Mouse (Mus musculus) cerebellum, postnatal 4 days (tissue): ENCODE results near the gene Hibadh.

ENCODE experiments used
- DNase-seq, 2 experiments: peaks; one replicate each; pipeline ENCODE4 v3.0.0; 2022; ENCODE audit warnings: low spot score in 2 of 2, mixed read lengths in 1 of 2

The Hibadh gene

DNA sequence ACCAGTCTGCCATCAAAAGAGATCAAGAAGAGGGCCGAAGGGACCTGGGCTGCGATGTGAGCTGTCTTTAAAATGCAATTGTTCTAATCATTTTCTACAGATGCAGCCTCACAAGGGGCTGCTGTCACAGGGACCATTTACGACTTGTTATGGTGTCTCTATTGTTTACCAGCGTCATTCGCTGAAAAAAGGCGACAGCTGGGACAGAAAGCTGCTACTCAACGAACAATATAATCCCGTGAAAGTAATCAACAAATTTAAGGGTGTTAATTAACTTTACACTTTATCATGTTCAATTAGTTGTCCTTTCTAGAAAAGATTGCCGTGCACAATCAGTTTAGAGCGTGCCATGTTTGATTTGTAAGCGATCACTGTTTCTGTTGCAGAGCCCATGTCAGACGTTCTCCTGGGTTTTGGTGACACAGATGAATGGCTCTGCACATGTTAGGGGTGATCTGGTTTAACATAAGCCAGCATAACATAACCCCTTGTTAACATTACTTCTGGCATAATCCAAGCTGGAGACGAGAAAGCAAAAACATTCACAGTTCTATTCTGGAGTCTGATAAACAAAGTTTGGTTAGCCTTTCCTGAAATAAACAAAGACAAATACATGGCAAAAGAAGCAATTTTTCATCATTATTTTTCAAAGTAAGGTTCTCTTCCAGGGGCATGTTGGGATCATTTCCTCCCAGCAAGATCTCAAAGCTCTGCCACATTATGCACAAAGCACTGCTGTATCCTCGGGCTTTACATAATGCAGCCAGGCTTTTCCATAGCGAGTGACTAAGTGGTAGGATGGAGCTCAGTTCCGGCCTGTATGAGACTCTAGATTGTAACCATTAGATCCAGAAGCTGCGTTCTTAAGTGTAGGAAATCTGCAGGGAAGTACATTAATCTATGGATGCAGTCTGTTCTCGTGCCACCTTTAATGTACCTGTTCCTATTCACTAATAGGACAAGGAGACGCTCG is 72.6 kb downstream of the Hibadh start:
- DNase-seq, result no peak

DNA sequence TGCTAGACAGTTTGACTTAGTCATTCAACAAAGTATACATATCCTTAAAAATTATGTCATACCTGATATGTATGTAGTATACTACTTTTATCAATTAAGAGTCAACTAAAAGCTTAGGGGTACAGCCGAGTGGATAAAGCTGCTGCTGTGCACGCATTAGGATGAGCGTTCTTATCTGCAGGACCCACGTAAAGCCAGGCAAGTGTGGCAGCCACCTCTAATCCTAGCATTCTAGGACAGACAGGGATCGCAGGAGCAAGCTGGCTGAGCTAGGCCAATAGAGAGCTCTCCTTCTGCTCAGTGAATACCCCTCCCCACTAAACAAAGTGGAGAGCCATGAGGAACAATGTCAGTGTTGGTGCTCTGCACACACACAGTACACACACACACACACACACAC is 75.0 kb downstream of the Hibadh start:
- no peak for DNase-seq

DNA sequence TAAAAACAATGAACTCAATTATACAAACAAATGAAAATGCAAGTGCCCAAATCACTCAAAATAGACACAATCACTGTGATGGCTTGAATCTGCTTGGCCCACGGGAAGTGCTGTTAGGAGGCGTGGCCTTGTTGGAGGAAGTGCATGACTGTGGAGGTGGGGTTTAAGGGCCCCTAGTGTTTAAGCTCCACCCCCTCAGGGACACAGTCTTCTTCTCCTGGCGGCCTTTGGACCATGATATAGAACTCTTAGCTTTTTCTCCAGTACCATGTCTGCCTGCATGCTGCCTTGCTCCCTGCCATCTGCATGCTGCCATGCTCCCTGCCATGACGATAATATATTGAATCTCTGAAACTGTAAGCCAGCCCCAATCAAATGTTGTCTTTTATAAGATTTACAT is 77.2 kb downstream of the Hibadh start:
- no peak for DNase-seq

DNA sequence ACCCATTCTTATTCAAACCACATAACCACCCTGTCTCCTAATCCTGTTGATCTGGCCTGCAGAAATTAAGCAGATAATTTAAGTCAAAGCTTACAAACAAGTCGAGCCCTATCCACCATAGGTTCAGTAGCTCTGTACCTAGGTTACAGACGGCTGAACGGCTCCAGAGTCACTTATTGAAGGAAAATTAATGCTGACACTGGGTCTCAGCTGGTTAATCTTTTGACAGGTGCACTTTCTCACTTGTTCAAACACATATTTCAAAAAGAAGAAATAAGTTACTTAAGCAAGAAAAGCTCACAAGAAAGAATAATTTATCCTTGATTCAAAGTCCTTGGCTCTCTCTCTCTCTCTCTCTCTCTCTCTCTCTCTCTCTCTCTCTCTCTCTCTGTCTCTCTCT is 81.1 kb downstream of the Hibadh start:
- no peak for DNase-seq

DNA sequence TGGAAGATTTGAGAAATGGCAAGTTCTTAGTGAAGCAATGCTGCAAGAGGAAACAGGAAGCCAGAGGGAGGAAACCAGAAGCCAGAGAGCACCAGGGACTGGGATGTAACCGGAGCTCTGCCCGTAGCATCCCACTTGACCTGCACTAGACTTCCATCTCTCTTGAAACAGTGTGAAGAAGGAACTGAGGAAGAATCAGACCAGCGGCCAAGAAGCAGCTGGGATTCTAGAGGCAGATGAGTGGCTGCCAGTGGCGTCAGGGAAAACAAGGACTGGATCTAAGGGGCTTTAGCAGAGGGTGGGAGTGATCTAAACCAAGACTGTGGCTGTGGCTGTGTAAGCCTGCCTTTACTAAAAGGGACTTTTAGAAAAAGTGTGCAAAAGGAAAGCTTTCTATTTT is 95.8 kb downstream of the Hibadh start:
- no peak for DNase-seq

DNA sequence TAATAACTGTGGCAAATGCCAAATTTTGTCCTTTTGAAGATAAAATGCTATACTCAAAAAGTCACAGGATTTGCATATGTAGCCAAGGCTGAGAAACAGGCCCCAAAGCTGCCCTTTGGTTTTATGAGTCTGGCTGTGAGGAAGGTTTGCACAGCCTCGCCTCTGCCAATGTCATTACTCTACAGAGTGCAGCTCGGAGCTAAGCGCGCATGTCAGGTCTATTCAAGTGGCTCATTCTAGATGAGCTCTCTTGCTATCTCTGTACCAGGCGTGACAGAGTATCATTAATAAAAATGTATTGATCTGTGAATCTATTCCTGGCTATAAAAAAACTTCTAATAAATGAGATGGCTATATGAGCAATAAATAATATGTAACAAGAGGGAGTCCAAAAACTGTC is 97.7 kb downstream of the Hibadh start:
- no peak for DNase-seq

DNA sequence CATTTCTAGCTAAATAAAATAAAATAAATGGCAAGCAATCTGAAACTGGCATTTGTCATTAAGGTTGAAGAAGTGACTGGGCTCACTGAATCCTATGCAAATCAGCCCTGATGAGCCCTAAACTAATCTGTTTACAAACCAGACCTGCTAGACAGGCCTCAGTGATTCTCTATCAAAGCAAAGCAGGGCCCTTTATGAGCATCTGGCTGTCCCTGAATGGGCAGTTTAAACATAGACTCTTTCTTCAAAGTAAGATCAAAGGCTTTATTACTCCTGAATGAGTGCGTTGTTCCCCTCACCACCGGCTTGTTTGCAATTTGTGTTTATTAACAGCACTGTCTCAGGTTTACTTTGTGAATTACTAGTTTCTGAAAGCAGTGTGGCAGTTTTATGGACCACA is 100.3 kb downstream of the Hibadh start:
- DNase-seq, result no peak

DNA sequence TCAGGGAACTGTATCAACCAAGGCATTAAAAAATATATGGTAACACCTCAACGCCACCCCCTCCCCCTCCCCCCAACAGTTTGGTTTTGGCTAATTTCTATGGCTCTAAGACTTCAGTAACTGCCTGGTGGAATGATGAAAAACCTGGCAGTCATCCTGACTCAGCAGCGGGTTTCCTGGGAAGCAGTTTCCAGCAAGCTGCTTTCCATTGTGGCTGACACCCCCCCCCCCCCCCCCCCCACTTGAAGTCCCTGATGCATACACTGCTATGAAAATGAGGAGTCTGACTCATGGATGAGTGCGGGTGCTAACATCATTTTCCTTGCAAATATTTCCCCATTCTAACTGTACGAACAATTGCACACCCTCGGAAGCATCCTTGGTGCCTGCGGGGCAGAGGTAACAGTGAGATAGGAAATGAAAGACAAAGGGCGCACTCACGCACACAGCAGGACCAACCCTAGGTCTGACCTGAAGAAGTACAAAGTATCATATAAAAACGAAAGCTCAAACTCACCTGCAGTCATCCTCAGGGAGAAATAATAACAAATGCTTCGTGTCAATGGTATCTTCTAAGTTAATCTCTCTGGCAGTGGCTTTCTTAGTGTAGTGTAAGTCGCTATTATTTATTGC is 105.0 kb downstream of the Hibadh start:
- DNase-seq, result no peak

DNA sequence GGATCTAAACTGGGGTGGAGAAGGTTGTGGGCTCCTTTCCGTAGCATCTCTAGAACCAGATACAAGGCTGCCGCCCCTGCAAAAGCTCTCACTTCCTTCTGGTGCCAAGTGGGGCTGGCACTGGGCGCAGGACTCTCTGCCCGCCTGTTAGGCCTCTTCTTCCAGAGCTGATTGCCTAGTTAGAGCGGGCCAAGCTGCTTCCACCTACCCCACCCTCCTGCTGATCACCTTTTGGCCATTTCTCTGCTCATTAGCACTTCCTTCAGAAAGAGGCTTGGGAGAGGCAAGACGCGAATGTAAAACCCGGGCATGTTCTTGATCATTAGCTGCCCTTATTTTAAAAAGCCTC is 108.1 kb downstream of the Hibadh start:
- no peak for DNase-seq

DNA sequence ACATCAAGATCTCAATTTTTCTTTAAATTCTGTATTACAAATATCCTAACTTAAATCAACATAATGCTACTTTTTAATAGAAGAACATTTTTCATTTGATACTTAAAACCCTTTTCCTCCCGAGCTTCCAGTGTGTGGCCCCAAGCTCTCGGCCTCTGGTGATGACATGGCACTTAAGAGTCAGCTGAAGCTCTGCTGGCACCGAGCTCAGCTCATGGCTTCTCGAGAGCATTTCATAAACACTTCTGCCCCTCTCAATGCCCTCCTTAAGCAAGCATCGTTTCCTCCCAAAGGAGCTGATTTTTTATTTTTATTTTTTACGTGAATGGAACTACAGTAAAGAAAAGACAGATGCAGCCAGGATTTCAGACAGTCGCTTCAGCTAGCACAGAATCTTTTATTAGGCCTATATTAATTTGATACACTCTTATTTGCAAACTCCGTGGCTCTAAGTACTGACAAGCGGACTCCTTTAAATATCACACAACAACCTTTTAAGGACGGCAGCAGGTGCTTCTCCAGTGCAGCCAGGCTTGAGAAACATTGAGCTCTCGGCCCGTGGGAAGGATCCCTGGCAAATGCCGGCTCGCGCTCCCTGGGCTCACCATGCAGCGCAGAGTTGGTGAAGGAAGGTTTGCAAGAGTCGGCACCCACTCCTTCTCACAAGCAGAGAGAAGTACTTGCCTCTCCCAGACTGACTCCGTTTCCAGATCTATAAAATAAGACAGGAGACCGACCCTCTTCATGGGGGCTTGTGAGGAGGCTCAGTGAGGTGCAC is 108.6 kb downstream of the Hibadh start:
- no peak for DNase-seq

DNA sequence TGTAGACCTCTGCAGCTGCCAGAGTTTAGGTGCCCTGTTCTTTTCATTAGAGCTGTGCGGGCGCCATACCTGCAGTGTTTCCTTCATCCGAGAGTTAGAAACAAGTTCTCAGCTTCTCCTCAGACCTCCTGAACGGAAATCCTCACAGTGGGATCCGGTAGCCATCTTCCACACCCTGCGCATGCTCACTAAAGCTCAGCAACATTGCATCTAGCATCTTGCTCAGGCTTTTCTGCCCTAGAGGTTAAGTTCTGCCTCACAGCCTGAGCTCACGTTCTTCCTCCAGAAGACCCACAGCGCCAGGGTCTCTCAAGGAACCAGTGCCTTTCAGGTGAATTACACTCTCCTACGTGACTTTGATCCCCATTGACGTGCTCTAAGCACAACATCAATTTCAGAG is 109.3 kb downstream of the Hibadh start:
- no peak for DNase-seq

DNA sequence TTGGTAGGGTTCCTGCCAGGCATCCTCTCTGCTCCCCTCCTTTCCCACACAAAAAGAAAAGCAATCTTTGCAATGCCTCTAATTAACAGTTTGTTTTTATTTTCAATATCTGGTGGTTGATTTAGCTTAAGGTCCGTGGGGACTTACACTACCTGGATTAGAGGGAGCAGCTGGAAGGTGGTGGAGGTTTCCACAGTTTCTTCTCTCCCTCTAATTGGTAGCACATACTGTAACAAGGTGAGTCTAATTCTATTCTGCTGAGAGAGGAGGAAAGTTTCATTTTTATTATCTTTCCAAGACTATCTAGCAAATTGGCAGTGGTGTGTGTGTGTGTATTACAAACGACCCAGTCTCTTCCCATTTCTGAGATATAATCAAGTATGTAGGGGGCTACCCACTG is 116.0 kb downstream of the Hibadh start:
- no peak for DNase-seq

DNA sequence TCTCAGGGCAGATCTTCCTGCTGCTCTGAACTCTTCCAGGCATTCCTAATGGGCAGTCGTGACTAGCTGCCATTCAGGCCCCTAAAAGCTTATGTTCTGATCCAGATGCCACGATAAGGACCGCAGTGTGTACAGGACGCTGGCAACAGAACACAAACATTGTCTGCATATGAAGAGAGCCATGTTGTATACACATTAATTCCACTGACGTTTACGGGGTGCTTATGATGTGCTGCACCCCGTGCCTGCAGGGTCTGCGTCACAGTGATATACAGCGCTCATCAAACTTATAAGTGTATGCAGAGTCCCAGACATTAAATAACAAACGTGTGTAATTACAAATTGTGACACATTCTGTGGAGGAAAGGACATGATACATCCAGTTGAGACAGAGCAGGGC is 121.5 kb downstream of the Hibadh start:
- no peak for DNase-seq

DNA sequence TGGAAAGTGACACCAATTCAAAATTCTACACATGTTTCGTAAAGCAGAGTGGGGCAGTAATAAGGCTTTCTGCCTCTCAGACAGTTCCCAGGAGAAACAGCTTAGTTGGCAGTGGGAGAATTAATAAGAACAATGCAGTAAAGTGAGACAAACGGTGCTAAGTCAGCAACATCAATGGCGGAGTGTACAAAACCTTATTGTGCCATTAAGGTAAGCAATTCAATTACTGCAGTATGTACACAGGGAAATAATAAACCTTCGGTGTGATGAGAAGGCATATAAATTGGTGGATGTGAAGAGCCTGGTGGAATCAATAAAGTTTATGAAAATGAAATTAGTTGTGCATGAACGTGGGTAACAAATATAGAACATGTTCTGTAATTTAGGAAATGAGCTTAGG is 122.9 kb downstream of the Hibadh start:
- no peak for DNase-seq

DNA sequence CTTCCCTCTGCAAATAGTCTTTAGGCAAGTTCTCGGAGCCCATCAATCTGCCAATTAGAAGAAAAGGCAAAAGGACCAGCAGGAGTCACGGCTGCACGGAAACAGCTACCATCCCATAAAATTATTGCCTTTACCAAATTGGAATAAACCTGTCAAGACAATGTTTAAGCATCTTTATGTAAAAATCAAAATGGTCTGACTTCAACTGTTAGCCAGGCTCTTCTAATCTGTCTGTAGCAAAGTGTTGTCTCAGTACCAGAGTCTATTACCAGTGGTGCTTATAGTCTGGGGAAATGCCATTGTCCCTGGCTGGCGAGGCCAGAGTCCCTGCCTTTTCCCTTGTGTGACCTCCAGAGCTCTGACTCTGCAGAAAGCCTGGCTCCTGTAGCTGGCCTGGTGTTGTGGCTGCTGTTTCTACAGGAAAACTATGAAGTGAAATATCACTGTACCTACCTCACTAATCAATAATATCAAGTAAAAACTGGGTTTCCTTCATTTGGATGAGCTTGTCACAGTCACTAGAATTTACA is 126.2 kb downstream of the Hibadh start:
- no peak for DNase-seq

DNA sequence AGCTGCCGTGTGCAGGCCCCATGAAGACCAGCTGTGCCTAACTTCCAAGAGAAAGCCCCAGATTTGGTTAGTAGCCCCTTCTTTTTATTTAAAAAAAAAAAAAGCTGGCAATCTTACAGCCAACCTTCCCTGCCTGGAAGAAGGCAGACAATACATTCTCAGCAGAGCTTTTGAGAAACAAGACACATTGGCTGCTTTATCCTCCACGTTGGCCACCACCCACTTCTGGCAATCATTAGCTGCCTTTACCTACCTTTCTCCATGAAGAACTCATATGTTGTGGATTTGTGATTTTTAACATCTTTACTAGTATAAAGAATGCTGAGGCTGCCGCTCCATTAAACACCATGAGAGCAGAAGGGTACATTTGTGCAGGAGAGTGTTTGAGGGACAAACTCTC is 131.4 kb downstream of the Hibadh start:
- DNase-seq, result no peak

DNA sequence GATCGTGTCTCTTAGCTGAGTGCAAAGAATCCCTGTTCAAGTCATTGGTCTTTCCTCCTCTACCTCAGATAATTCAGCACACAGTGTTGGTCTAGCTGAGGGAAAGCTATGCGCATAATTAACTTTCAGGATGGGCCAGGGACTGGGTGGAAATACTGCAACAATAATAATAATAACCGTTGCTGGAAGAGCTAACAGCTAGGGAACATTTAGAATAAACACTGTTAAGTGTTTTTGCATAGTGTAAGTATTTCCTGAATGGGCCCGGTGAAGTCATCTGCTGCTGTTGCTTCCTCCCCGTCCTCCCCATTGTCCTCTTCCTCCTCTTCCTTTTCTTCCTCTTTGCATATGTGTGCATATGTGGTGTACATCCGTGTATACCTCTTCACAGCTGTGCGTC is 132.2 kb downstream of the Hibadh start:
- no peak for DNase-seq

DNA sequence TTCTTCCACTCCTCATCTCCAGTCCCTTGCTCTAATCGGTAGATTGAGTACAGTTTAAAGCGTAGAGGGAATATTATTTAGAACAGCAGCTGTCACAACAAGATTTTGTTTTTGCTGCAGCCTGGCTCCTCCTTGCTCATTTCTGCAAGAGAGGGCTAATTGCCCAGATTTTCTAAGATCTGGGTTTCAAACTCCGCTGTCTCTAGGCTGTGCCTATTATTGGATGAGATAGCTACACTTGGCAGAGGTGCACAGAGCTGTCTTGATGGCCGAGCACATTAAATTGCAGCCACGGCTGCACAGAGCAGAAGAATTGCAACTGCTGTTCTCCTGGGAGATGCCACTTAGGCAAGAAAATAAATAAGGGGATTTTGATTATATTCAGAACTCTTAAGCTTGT is 133.0 kb downstream of the Hibadh start:
- no peak for DNase-seq

DNA sequence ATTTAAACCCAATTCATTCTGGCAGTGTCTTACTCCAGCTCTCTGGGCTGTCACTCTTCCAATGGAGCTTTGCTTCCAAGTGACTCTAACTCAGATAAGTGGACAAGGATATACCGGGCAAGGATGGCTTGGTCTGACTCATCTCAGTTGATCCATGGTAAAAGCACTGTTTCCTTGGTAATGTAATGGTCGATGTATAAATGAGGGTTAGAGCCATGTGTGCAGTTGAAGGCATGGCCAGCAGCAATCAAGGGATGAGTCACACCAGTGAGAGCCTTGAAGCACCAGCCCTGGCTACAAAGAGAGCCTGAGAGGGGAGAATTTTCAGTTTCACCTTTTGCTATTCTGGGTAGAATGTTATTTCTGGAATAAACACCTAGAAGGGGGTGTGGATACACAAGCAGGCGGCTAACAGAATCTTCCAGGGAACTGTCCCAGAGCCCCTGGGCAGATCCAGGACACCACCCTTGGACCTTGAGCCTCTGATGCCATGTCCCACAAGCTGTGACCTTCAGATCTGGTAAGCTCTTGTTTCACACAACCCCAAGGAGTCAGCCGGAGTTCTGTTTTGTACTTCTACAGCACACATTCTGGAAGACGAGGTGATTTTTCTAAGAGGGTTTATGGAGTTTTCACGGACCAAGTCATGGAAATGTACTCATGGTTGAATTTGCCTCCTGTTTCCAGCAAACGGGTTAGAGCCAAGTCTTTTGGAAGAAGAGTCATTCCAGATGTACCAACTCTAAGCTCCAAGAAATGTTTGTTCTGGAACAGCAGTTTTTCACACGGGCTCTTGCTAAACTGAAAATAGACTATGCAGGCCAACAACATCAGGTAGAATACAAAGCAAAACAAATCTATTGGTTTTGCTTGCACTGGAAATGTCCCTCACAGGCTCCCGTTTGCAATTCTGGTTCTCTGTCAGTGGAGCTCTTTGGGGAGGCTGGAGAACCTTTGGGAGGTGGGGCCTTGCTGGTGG is 134.1 kb downstream of the Hibadh start:
- DNase-seq, result no peak

DNA sequence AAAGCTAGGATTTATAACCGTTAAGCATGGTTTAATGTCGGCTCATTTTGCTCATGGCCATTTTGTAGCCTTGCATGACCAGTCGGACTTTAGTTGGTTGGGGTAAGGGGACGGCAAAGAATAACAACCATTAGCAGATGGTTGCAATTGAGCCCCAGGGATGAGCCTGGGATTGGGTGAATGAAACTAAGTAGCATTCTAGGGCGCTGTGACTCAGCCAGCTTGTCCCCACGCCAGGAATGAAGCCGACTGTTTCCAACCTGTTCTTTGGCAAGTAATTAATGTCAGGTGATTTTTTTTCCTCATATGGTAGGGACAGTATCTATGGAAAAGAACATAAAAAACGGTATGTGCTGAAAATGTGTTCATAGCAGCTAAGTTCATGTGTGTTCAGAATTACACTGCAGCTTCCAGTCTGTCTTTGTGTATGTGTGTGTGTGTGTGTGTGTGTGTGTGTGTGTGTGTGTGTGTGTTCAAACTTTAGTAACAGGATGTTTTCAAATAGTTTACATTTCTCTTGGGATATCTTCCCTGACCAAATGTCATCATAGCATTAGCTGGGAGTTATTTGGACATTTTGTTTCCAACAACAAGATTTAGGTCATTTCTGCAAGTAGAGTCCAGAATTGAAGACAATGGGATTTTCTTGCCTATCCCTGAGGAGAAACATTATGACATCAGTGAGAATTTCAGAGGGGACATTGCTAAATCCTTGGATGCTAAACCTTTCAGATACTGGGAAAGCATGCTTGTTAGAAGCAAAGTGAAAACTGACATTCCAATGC is 135.3 kb downstream of the Hibadh start:
- DNase-seq, result peak in 1 of 2 experiments; percentile 20
